Mouse (Mus musculus) CH12.LX (cell line): ENCODE results near the gene Foxp1. TPM values are rescaled to one million over a fixed set of nuclear protein-coding genes. Genes with fewer than 3 reads are reported as not detected.

Experiments used
- DNase-seq: peaks from one replicate; pipeline ENCODE4 v3.0.0-alpha.2; 2013; ENCODE audit errors: extremely low read depth
- H3K27ac ChIP-seq: 2 replicates; pipeline ENCODE4 v1.5.1; 2012; ENCODE audit warnings: low read depth, mild to moderate bottlenecking, control low read depth, moderate library complexity; ENCODE audit not compliant: insufficient read depth
- H3K27me3 ChIP-seq: replicated peaks from 2 replicates; pipeline ENCODE3; 2012; ENCODE audit warnings: inconsistent platforms
- H3K36me3 ChIP-seq, 2 experiments: replicated peaks in 1 of 2; 2 replicates each; pipeline versions ENCODE3 to v1.6.1; 2012; ENCODE audit warnings: inconsistent platforms in 1 of 2, low read length in 1 of 2, mild to moderate bottlenecking in 1 of 2, mixed read lengths in 1 of 2, moderate library complexity in 1 of 2; ENCODE audit not compliant: control insufficient read depth in 1 of 2, insufficient read depth in 1 of 2
- H3K4me1 ChIP-seq, 2 experiments: 2 replicates each; pipeline ENCODE4 v1.6.1; 2012; ENCODE audit warnings: inconsistent platforms in 1 of 2, moderate library complexity in 1 of 2; ENCODE audit not compliant: insufficient read depth in 2 of 2, control insufficient read depth in 1 of 2
- H3K4me2 ChIP-seq: 2 replicates; pipeline ENCODE4 v1.6.1; 2012; ENCODE audit warnings: low read depth, mild to moderate bottlenecking, control low read depth; ENCODE audit not compliant: poor library complexity, insufficient read depth, severe bottlenecking
- H3K4me3 ChIP-seq, 3 experiments: fragments of 150-350 bp in 1 of 3; sonication (generic) in 1 of 3; replicated peaks in 1 of 3; 2 replicates each; pipeline versions ENCODE3 to v1.5.1; 2011 to 2012; ENCODE audit warnings: low read depth in 2 of 3, low read length in 2 of 3, mild to moderate bottlenecking in 2 of 3, moderate library complexity in 2 of 3, control low read depth in 1 of 3, improper control_type of control experiment in 1 of 3, inconsistent platforms in 1 of 3, mixed read lengths in 1 of 3; ENCODE audit not compliant: poor library complexity in 1 of 3
- H3K79me2 ChIP-seq: replicated peaks from 2 replicates; pipeline ENCODE4 v1.6.1; 2012; ENCODE audit warnings: mild to moderate bottlenecking, moderate library complexity; ENCODE audit not compliant: control insufficient read depth, poor library complexity, insufficient read depth, severe bottlenecking; ENCODE audit errors: extremely low read depth
- H3K9ac ChIP-seq: 2 replicates; pipeline ENCODE4 v1.6.1; 2012; ENCODE audit warnings: low read depth, mild to moderate bottlenecking, control low read depth, moderate library complexity; ENCODE audit not compliant: insufficient read depth
- H3K9me3 ChIP-seq: replicated peaks from 2 replicates; pipeline ENCODE3; 2012; ENCODE audit warnings: low read length, inconsistent platforms, mixed read lengths
- CHD1 ChIP-seq: IDR thresholded peaks from 2 replicates; pipeline ENCODE4 v1.6.1; 2012; ENCODE audit warnings: low read depth, low read length, improper control_type of control experiment, inconsistent platforms
- CTCF ChIP-seq, 2 experiments: IDR thresholded peaks in 1 of 2; conservative IDR thresholded peaks in 1 of 2; 2 replicates each; pipeline ENCODE4 v1.5.1; 2011 to 2012; ENCODE audit warnings: low read depth in 2 of 2, low read length in 2 of 2, improper control_type of control experiment in 1 of 2, inconsistent platforms in 1 of 2, mild to moderate bottlenecking in 1 of 2, moderate library complexity in 1 of 2
- E2F4 ChIP-seq: IDR thresholded peaks from 2 replicates; pipeline ENCODE4 v1.6.1; 2011; ENCODE audit warnings: low read depth, low read length, improper control_type of control experiment; ENCODE audit not compliant: insufficient replicate concordance
- ETS1 ChIP-seq: conservative IDR thresholded peaks from 2 replicates; pipeline ENCODE4 v1.6.1; 2012; ENCODE audit warnings: low read depth, mild to moderate bottlenecking, inconsistent platforms, low read length, improper control_type of control experiment, moderate library complexity
- GABPA ChIP-seq: IDR thresholded peaks from 2 replicates; pipeline ENCODE4 v1.6.1; 2012; ENCODE audit warnings: low read depth, low read length, improper control_type of control experiment, inconsistent platforms; ENCODE audit not compliant: insufficient replicate concordance
- HCFC1 ChIP-seq: IDR thresholded peaks from 2 replicates; pipeline ENCODE4 v1.6.1; 2012; ENCODE audit warnings: low read depth, mild to moderate bottlenecking, inconsistent platforms, low read length, improper control_type of control experiment
- JUND ChIP-seq: conservative IDR thresholded peaks from 2 replicates; pipeline ENCODE4 v1.6.1; 2011; ENCODE audit warnings: low read depth, low read length, improper control_type of control experiment
- KAT2A ChIP-seq: IDR thresholded peaks from 2 replicates; pipeline ENCODE4 v1.6.1; 2012; ENCODE audit warnings: low read length, improper control_type of control experiment, inconsistent platforms; ENCODE audit not compliant: insufficient replicate concordance
- MYC ChIP-seq: IDR thresholded peaks from 2 replicates; pipeline ENCODE4 v1.6.1; 2011; ENCODE audit warnings: low read depth, mild to moderate bottlenecking, improper control_type of control experiment, low read length
- NELFE ChIP-seq: IDR thresholded peaks from 2 replicates; pipeline ENCODE4 v1.6.1; 2011; ENCODE audit warnings: low read depth, low read length, improper control_type of control experiment
- NRF1 ChIP-seq: IDR thresholded peaks from 2 replicates; pipeline ENCODE4 v1.6.1; 2014; ENCODE audit warnings: low read depth, mild to moderate bottlenecking, inconsistent platforms, low read length, improper control_type of control experiment, moderate library complexity
- PAX5 ChIP-seq: IDR thresholded peaks from 2 replicates; pipeline ENCODE4 v1.6.1; 2012; ENCODE audit warnings: low read length, inconsistent platforms, mixed read lengths
- POLR2A ChIP-seq: IDR thresholded peaks from 2 replicates; pipeline ENCODE4 v1.6.1; 2011; ENCODE audit warnings: low read depth, mild to moderate bottlenecking, improper control_type of control experiment, low read length
- RCOR1 ChIP-seq: conservative IDR thresholded peaks from 2 replicates; pipeline ENCODE4 v1.6.1; 2012; ENCODE audit warnings: low read depth, mild to moderate bottlenecking, inconsistent platforms, low read length, improper control_type of control experiment
- SIN3A ChIP-seq: IDR thresholded peaks from 2 replicates; pipeline ENCODE4 v1.6.1; 2012; ENCODE audit warnings: low read length, improper control_type of control experiment, inconsistent platforms
- SMC3 ChIP-seq: IDR thresholded peaks from 2 replicates; pipeline ENCODE4 v1.6.1; 2011; ENCODE audit warnings: low read depth, low read length, improper control_type of control experiment
- TCF12 ChIP-seq: IDR thresholded peaks from 2 replicates; pipeline ENCODE4 v1.6.1; 2014; ENCODE audit warnings: low read depth, mild to moderate bottlenecking, inconsistent platforms, low read length, improper control_type of control experiment
- USF2 ChIP-seq: conservative IDR thresholded peaks from 2 replicates; pipeline ENCODE4 v1.6.1; 2011; ENCODE audit warnings: low read depth, low read length, improper control_type of control experiment
- ZC3H11A ChIP-seq: IDR thresholded peaks from 2 replicates; pipeline ENCODE4 v1.6.1; 2012; ENCODE audit warnings: low read depth, mild to moderate bottlenecking, inconsistent platforms, low read length, improper control_type of control experiment
- ZKSCAN1 ChIP-seq: IDR thresholded peaks from 2 replicates; pipeline ENCODE4 v1.6.1; 2012; ENCODE audit warnings: low read depth, inconsistent platforms, low read length, improper control_type of control experiment, borderline replicate concordance
- dilution Hi-C: fragments of 300-500 bp; cut with MboI; formaldehyde crosslinking; loops from 2 replicates; pipeline ENCODE4 v1.14.3; 2020; ENCODE audit warnings: low sequenced_read_pairs; ENCODE audit not compliant: extremely low pct_unique_long_range_greater_than_20kb, extremely low pct_ligation_motif_present
- in situ Hi-C: fragments of 300-500 bp; cut with MboI; formaldehyde crosslinking; loops from 3 replicates; pipeline ENCODE4 v1.14.3; 2019; ENCODE audit warnings: low sequenced_read_pairs, low pct_ligation_motif_present, low pct_unique_long_range_greater_than_20kb, mixed read lengths
- polyA plus RNA-seq: library from polyadenylated mRNA; unstranded; fragments of >175 nt; gene quantifications from 2 replicates; pipeline ENCODE4 v1.2.1, GENCODE M21; 2012; ENCODE audit warnings: low read depth; ENCODE audit not compliant: insufficient read length
- total RNA-seq, 2 experiments: library from RNA; depleted of rRNA; stranded (reverse); fragments of 300-350 nt in 1 of 2; fragments of >200 nt in 1 of 2; gene quantifications; 2 replicates each; pipeline ENCODE4 v1.2.3; 2012 to 2014

Gene Foxp1
- total and polyA plus RNA-seq, 3 experiments, result 66.5 to 105 (median 87.4) TPM

- Histone ChIP-seq H3K36me3 (peaks cover 2 to 4% of the 10 kb centered on the region in 2 experiments), H3K4me2 (peak overlapping the region; percentile 18; the same call in 1 of the 2 replicates), H3K27ac (no peak overlapping the region), H3K79me2 (peaks cover 10% of the 10 kb centered on the region), H3K27me3 (no peaks in the 10 kb centered on the region), H3K9me3 (no peaks in the 10 kb centered on the region), H3K4me1 (peaks cover 22 to 55% of the 10 kb centered on the region in 2 experiments), H3K9ac (peak overlapping the region; percentile 12; the same call in 1 of the 2 replicates), H3K4me3 (no peak overlapping the region)
- in situ Hi-C loops, result no loop called here
- dilution Hi-C loops, result no loop called here
- DNase-seq, result no peak
- TF ChIP-seq USF2 (no peak), E2F4 (no peak), PAX5 (no peak), MYC (no peak)
These were observed 258.1 kb downstream of the Foxp1 start for GRCm38 (mm10) chr6:99264192-99265093.

- Histone ChIP-seq H3K4me1 (peaks cover 24 to 56% of the 10 kb centered on the region in 2 experiments), H3K9ac (peak overlapping the region; percentile 12; the same call in 1 of the 2 replicates), H3K79me2 (peaks cover 10% of the 10 kb centered on the region), H3K4me2 (peak overlapping the region; percentile 18), H3K27ac (peak overlapping the region; percentile 59; the same call in 1 of the 2 replicates), H3K36me3 (peaks cover 2 to 5% of the 10 kb centered on the region in 2 experiments), H3K4me3 (peak overlapping the region in 1 of 3 experiments; percentile 5), H3K27me3 (no peaks in the 10 kb centered on the region), H3K9me3 (no peaks in the 10 kb centered on the region)
- TF ChIP-seq JUND, result no peak
- TF ChIP-seq GABPA, result no peak
- TF ChIP-seq RCOR1, result no peak
- TF ChIP-seq ZKSCAN1, result no peak
- no peak for TF ChIP-seq HCFC1
- no peak for TF ChIP-seq SMC3
- no peak for TF ChIP-seq ETS1
- no peak for TF ChIP-seq NRF1
- no peak for TF ChIP-seq NELFE
- no peak for TF ChIP-seq TCF12
- no peak for TF ChIP-seq MYC
- no peak for TF ChIP-seq E2F4
- no peak for TF ChIP-seq ZC3H11A
- TF ChIP-seq SIN3A, result no peak
- TF ChIP-seq POLR2A, result no peak
- TF ChIP-seq KAT2A, result no peak
- TF ChIP-seq CHD1, result no peak
- no peak for TF ChIP-seq CTCF (conservative IDR thresholded peaks at IDR 0.05 in 1 of 2, IDR thresholded peaks at IDR 0.05 in 1 of 2; ENCODE audit: low read depth in 2 of 2, low read length in 2 of 2)
- in situ Hi-C loops (no loop called here), dilution Hi-C loops (no loop called here)
- DNase-seq, result no peak
These were observed 258.7 kb downstream of the Foxp1 start for GRCm38 (mm10) chr6:99263886-99264185.
